Mouse (Mus musculus) midbrain, postnatal 0 days (tissue): ENCODE measurements around the gene Nfkbib. TPM values are rescaled to one million over a fixed set of nuclear protein-coding genes. Genes with fewer than 3 reads are reported as not detected.

Experiments used
- ATAC-seq: fragments of 200-750 bp; cut with Nextera tagmentation; 2 replicates; pipeline ENCODE4 v1.8.0; 2017; ENCODE audit warnings: moderate number of reproducible peaks, mild to moderate bottlenecking, moderate TSS enrichment, moderate library complexity; ENCODE audit not compliant: low FRiP score
- DNase-seq: peaks from one replicate; pipeline ENCODE4 v3.0.0-alpha.2; 2015; ENCODE audit warnings: low spot score
- H3K27ac ChIP-seq: fragments of 300-500 bp; sonication (generic); 2 replicates; pipeline ENCODE4 v1.5.1; 2014; ENCODE audit warnings: low read depth, mild to moderate bottlenecking, low read length, mixed read lengths
- H3K27me3 ChIP-seq: fragments of 300-500 bp; sonication (generic); 2 replicates; pipeline ENCODE4 v1.6.1; 2014; ENCODE audit warnings: low read length, control low read depth, mixed read lengths; ENCODE audit not compliant: insufficient read depth
- H3K36me3 ChIP-seq: fragments of 300-500 bp; sonication (generic); 2 replicates; pipeline ENCODE4 v1.6.1; 2014; ENCODE audit warnings: low read length, control low read depth, mixed read lengths; ENCODE audit not compliant: insufficient read depth
- H3K4me1 ChIP-seq: fragments of 300-500 bp; sonication (generic); 2 replicates; pipeline ENCODE4 v1.6.1; 2014; ENCODE audit warnings: mild to moderate bottlenecking, control low read depth, antibody characterized with exemption, low read length, mixed read lengths; ENCODE audit not compliant: insufficient read depth
- H3K4me2 ChIP-seq: fragments of 300-500 bp; sonication (generic); 2 replicates; pipeline ENCODE4 v1.6.1; 2014; ENCODE audit warnings: low read depth, mild to moderate bottlenecking, low read length, mixed read lengths; ENCODE audit not compliant: poor library complexity, severe bottlenecking
- H3K4me3 ChIP-seq: fragments of 300-500 bp; sonication (generic); 2 replicates; pipeline ENCODE4 v1.5.1; 2014; ENCODE audit warnings: low read depth, mild to moderate bottlenecking, low read length, moderate library complexity
- H3K9ac ChIP-seq: fragments of 300-500 bp; sonication (generic); replicated peaks from 2 replicates; pipeline ENCODE4 v1.6.1; 2014; ENCODE audit warnings: mild to moderate bottlenecking, low read length, moderate library complexity, mixed read lengths; ENCODE audit not compliant: poor library complexity, severe bottlenecking
- H3K9me3 ChIP-seq: fragments of 300-500 bp; sonication (generic); 2 replicates; pipeline ENCODE4 v1.6.1; 2016; ENCODE audit warnings: low read length, control low read depth
- CTCF ChIP-seq: IDR thresholded peaks from 2 replicates; pipeline ENCODE4 v1.5.1; 2016; ENCODE audit warnings: antibody characterized with exemption, mild to moderate bottlenecking
- WGBS: fragments of 180-500 bp; shearing (Covaris S2); extraction: QIAGEN DNeasy Blood & Tissue Kit; methylation state at CpG from one replicate; pipeline ENCODE4 v1.1.7; 2014; 5-methylcytosine and 5-hydroxymethylcytosine counted together
- polyA plus RNA-seq: library from polyadenylated mRNA; unstranded; fragments of >200 nt; fragmentation: Nextera tagmentation; extraction: Ambion mirVana; gene quantifications from 2 replicates; pipeline ENCODE4 v1.2.1, GENCODE M21; 2015
- total RNA-seq: library from RNA; depleted of rRNA; stranded (reverse); fragments of >200 nt; gene quantifications from 2 replicates; pipeline ENCODE4 v1.2.3, GENCODE M21; 2014

The Nfkbib gene
- total and polyA plus RNA-seq, 2 experiments from 2014 or later: 19.7 to 58.5 TPM

DNA sequence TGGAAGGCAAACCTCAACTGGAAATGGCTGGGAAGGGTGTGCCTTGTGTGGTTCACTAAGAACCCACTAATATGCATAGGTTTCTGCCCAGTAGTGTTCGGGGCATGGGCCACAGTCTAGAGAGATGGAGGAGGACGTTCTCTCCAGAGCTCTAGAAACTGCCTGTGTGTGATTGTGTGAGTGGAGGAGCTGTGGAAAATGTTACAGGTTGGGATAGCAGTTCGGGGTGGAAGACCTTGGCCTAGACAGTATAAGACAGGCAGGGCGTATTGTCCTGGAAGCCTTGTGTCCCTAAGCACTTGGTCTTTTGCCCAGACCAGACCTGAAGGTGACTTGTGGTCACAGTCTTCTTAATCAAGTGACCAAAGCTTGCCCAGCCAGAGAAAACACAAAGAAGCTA is 45.1 kb upstream of the Nfkbib start:
- no peaks in the 10 kb centered on the region for H3K27me3 ChIP-seq
- ATAC-seq (no peak), DNase-seq (no peak)
- peaks cover 39% of the 10 kb centered on the region for H3K36me3 ChIP-seq
- peak overlapping the region; percentile 62 for H3K4me2 ChIP-seq
- H3K9ac ChIP-seq: peak overlapping the region; percentile 15; the same call in 1 of the 2 replicates
- peaks cover 15% of the 10 kb centered on the region; the same call in 1 of the 2 replicates for H3K4me1 ChIP-seq
- H3K9me3 ChIP-seq: no peaks in the 10 kb centered on the region
- WGBS: 67% methylated on average over 4 of the region's 4 CpGs
- H3K27ac ChIP-seq: no peak overlapping the region
- no peak for TF ChIP-seq CTCF
- H3K4me3 ChIP-seq: peak overlapping the region; percentile 74

- no peak overlapping the region for H3K27ac ChIP-seq
- peaks cover 34% of the 10 kb centered on the region for H3K36me3 ChIP-seq
- no peaks in the 10 kb centered on the region for H3K9me3 ChIP-seq
- WGBS: 12% methylated on average over 7 of the region's 7 CpGs
- H3K4me2 ChIP-seq: peak overlapping the region; percentile 62
- H3K4me1 ChIP-seq: peaks cover 15% of the 10 kb centered on the region; the same call in 1 of the 2 replicates
- H3K27me3 ChIP-seq: no peaks in the 10 kb centered on the region
- peak overlapping the region; percentile 95 for H3K9ac ChIP-seq
- DNase-seq: no peak
- no peak for TF ChIP-seq CTCF
- peak overlapping the region; percentile 74 for H3K4me3 ChIP-seq
- no peak for ATAC-seq
These were observed 44.4 kb upstream of the Nfkbib start for GRCm38 (mm10) chr7:28811640-28812275.

DNA sequence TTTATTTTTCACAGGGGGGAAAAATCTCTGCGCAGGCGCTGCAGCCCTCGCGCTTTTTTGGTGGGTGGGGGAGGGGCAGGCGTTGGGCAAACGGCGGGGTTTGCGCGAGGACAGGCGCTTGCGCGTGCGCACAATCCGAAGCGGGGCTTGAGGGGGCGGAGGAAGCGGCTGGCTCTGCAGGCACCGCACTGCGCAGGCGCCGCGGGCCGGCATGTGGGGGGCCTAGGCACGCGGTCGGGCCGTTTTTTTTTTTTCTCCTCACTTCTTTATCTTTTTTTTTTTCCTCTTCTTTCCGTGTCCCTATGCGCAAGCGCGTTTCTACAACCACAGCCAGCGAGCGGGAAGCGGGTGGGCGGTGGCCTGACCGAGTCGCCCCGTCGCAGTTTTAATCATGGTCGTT is 43.9 kb upstream of the Nfkbib start:
- peaks cover 15% of the 10 kb centered on the region; the same call in 1 of the 2 replicates for H3K4me1 ChIP-seq
- H3K4me3 ChIP-seq: peak overlapping the region; percentile 74
- no peaks in the 10 kb centered on the region for H3K27me3 ChIP-seq
- WGBS: under 1% methylated on average over 40 of the region's 40 CpGs
- TF ChIP-seq CTCF: no peak
- H3K36me3 ChIP-seq: peaks cover 30% of the 10 kb centered on the region
- peak overlapping the region; percentile 62 for H3K4me2 ChIP-seq
- H3K9me3 ChIP-seq: no peaks in the 10 kb centered on the region
- DNase-seq (peak; percentile 97), ATAC-seq (peak; percentile 72)
- peak overlapping the region; percentile 95 for H3K9ac ChIP-seq
- H3K27ac ChIP-seq: peak overlapping the region; percentile 97

- H3K9ac ChIP-seq: peak overlapping the region; percentile 95
- peaks cover 21% of the 10 kb centered on the region for H3K36me3 ChIP-seq
- H3K4me1 ChIP-seq: peaks cover 15% of the 10 kb centered on the region; the same call in 1 of the 2 replicates
- peak; percentile 76 for TF ChIP-seq CTCF
- ATAC-seq (peak; percentile 93), DNase-seq (peak; percentile 100)
- peak overlapping the region; percentile 78 for H3K4me3 ChIP-seq
- H3K27me3 ChIP-seq: no peaks in the 10 kb centered on the region
- H3K9me3 ChIP-seq: no peaks in the 10 kb centered on the region
- WGBS: under 1% methylated on average over 68 of the region's 70 CpGs
- H3K27ac ChIP-seq: peak overlapping the region; percentile 99
- H3K4me2 ChIP-seq: peak overlapping the region; percentile 91
These were observed 43.1 kb upstream of the Nfkbib start for GRCm38 (mm10) chr7:28810107-28811066.

DNA sequence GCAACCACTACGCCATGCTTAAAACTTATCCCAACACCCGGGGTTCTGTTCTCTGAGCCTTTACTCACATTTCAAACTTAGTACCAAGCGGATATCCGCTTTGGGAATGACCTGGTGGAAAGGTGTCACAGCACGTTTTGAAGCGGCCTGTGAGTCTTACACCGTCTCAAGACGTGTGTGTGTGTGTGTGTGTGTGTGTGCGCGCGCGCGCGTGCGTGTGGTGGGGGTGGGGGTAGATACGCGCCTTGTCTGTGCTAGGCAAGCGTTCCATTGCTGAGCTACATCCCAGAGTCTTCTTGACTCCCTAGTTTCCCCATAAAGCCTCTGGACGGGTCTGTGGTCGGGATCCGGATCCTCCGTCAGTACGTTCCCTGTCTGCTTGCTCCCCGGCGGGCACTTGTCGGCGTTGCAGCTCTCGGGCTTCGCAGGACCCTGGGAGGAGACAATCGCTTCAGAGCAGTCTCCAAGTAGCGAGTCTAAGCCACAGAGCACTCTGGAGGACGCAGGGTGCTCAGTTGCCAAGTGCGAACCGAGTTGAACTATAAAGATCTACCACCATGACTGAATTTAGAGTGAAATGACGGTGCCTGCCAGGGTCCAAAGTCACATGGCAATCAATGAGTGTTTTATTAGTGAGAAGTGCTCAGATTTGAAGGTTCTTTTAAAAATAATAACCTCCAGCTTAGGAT is 42.2 kb upstream of the Nfkbib start:
- Histone ChIP-seq H3K4me2 (peak overlapping the region; percentile 91), H3K36me3 (peaks cover 15% of the 10 kb centered on the region), H3K9ac (peak overlapping the region; percentile 80), H3K9me3 (no peaks in the 10 kb centered on the region), H3K4me3 (peak overlapping the region; percentile 78), H3K27ac (peak overlapping the region; percentile 99), H3K4me1 (peaks cover 15% of the 10 kb centered on the region; the same call in 1 of the 2 replicates), H3K27me3 (no peaks in the 10 kb centered on the region)
- DNase-seq (peak; percentile 61), ATAC-seq (no peak)
- WGBS: under 1% methylated on average over 35 of the region's 35 CpGs
- no peak; the same call in 1 of the 2 replicates for TF ChIP-seq CTCF
